Mouse (Mus musculus) liver, postnatal 0 days (tissue): ENCODE measurements around the gene Tpr.

Experiments
- CTCF ChIP-seq: sonication (generic); IDR thresholded peaks from 2 replicates; pipeline ENCODE4 v1.5.1; 2016; ENCODE audit warnings: antibody characterized with exemption, low read depth
- EP300 ChIP-seq: IDR thresholded peaks from 2 replicates; pipeline ENCODE4 v1.6.1; 2016; ENCODE audit warnings: antibody characterized with exemption, low read depth, mild to moderate bottlenecking

DNA sequence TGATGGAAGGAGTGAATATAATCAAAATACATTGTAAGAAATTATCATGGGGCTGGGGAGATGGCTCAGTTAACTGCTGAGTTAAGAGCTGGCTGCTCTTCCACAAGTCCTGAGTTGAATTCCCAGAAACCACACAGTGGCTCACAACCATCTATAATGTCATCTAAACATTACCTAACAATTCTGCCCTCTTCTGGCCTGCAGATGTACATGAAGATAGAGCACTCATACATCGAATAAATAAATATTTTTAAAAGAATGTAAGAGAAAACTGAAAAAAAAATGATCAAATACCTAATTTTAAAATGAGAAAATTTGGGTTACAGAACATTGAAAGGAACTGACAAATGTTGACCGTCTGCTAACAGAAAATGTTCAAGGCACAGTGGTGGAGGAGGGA, 18.4 kb upstream of the Tpr start:
- TF ChIP-seq EP300 = no peak
- no peak for TF ChIP-seq CTCF
